Mouse (Mus musculus): ENCODE measurements around the gene Insc. TPM values are rescaled to one million over a fixed set of nuclear protein-coding genes. Genes with fewer than 3 reads are reported as not detected.

Insc gene
- total and polyA plus RNA-seq, 3 experiments: not detected

DNA sequence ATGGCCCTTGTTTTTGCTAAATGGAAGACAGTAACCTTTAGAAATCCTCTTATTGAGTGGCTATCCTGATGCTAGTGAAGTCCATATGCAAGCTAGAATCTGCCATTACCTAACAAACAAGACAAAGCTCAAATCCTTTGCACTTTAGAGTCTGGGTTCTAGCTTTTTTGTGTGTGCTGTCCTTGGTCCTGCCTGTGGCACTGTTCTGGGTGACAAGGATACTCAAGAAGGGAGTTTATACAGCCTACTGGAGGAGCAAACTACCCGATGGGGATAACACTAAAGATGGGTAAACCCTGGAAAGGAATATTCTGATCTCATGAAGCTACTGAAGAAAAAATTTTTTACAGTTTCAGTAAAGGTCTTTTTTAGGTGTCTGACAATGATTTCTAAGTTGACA, 36.1 kb upstream of the Insc start:
- Histone ChIP-seq H3K36me3 (ENCODE audit: control insufficient read depth in 1 of 2, insufficient read depth in 2 of 2, low read length in 2 of 2) (no peaks in the 10 kb centered on the region), H3K4me3 (ENCODE audit: control insufficient read depth in 1 of 2, insufficient read depth in 1 of 2, low read depth in 2 of 2, low read length in 2 of 2) (no peak overlapping the region), H3K27me3 (ENCODE audit: control insufficient read depth in 1 of 2, insufficient read depth in 2 of 2, low read length in 2 of 2) (no peaks in the 10 kb centered on the region), H3K4me1 (ENCODE audit: control insufficient read depth in 1 of 2, insufficient read depth in 2 of 2, low read length in 2 of 2) (no peaks in the 10 kb centered on the region), H3K27ac (ENCODE audit: control insufficient read depth, low read depth, low read length) (no peak overlapping the region), H3K9ac (ENCODE audit: control insufficient read depth, low read depth, low read length, poor library complexity, severe bottlenecking) (no peak overlapping the region), H3K79me2 (ENCODE audit: control insufficient read depth, insufficient read depth, low read length, poor library complexity) (no peaks in the 10 kb centered on the region), H3K9me3 (replicated peaks; ENCODE audit: insufficient read depth, low read length) (no peaks in the 10 kb centered on the region)
- DNase-seq (ENCODE audit: low read depth, low spot score): no peak
- TF ChIP-seq MEF2A (IDR thresholded peaks at IDR 0.05; ENCODE audit: extremely low read depth, insufficient replicate concordance, low read depth, low read length, poor library complexity, severe bottlenecking): no peak
- no peak for TF ChIP-seq JUND (IDR thresholded peaks at IDR 0.05; ENCODE audit: low read depth, low read length)
- no peak for TF ChIP-seq MXI1 (IDR thresholded peaks at IDR 0.05; ENCODE audit: low read depth, low read length)
- no peak for TF ChIP-seq E2F4 (IDR thresholded peaks at IDR 0.05; ENCODE audit: borderline replicate concordance, low read depth, low read length)
- TF ChIP-seq UBTF (IDR thresholded peaks at IDR 0.05; ENCODE audit: borderline replicate concordance, insufficient read depth, low read depth, low read length): no peak
- TF ChIP-seq CHD1 (IDR thresholded peaks at IDR 0.05; ENCODE audit: low read depth, low read length): no peak
- no peak for TF ChIP-seq SIN3A (IDR thresholded peaks at IDR 0.05; ENCODE audit: low read length)

GRCm38 (mm10) chr7:114710419-114710818, 33.1 kb upstream of the Insc start:
- Histone ChIP-seq H3K27ac (ENCODE audit: control insufficient read depth, low read depth, low read length) (no peak overlapping the region), H3K4me3 (ENCODE audit: control insufficient read depth in 1 of 2, insufficient read depth in 1 of 2, low read depth in 2 of 2, low read length in 2 of 2) (no peak overlapping the region), H3K79me2 (ENCODE audit: control insufficient read depth, insufficient read depth, low read length, poor library complexity) (no peaks in the 10 kb centered on the region), H3K9me3 (replicated peaks; ENCODE audit: insufficient read depth, low read length) (no peaks in the 10 kb centered on the region), H3K27me3 (ENCODE audit: control insufficient read depth in 1 of 2, insufficient read depth in 2 of 2, low read length in 2 of 2) (no peaks in the 10 kb centered on the region), H3K4me1 (ENCODE audit: control insufficient read depth in 1 of 2, insufficient read depth in 2 of 2, low read length in 2 of 2) (no peaks in the 10 kb centered on the region), H3K9ac (ENCODE audit: control insufficient read depth, low read depth, low read length, poor library complexity, severe bottlenecking) (no peak overlapping the region), H3K36me3 (ENCODE audit: control insufficient read depth in 1 of 2, insufficient read depth in 2 of 2, low read length in 2 of 2) (no peaks in the 10 kb centered on the region)
- no peak for DNase-seq (ENCODE audit: low read depth, low spot score)
- TF ChIP-seq CHD1 (IDR thresholded peaks at IDR 0.05; ENCODE audit: low read depth, low read length) (no peak), MYC (IDR thresholded peaks at IDR 0.05; ENCODE audit: low read depth, low read length) (no peak), MEF2A (IDR thresholded peaks at IDR 0.05; ENCODE audit: extremely low read depth, insufficient replicate concordance, low read depth, low read length, poor library complexity, severe bottlenecking) (no peak), ZKSCAN1 (IDR thresholded peaks at IDR 0.05; ENCODE audit: low read depth, low read length) (no peak), E2F4 (IDR thresholded peaks at IDR 0.05; ENCODE audit: borderline replicate concordance, low read depth, low read length) (no peak), NRF1 (IDR thresholded peaks at IDR 0.05; ENCODE audit: insufficient read depth, low read depth, low read length, poor library complexity, severe bottlenecking) (no peak), MAX (IDR thresholded peaks at IDR 0.05; ENCODE audit: low read length) (no peak), HCFC1 (IDR thresholded peaks at IDR 0.05; ENCODE audit: low read depth, low read length) (no peak), EP300 (IDR thresholded peaks at IDR 0.05; ENCODE audit: low read depth in 1 of 2, low read length in 2 of 2) (no peak), USF1 (IDR thresholded peaks at IDR 0.05; ENCODE audit: low read depth, low read length) (no peak), ZMIZ1 (IDR thresholded peaks at IDR 0.05; ENCODE audit: low read depth, low read length) (no peak), JUND (IDR thresholded peaks at IDR 0.05; ENCODE audit: low read depth, low read length) (no peak), SIN3A (IDR thresholded peaks at IDR 0.05; ENCODE audit: low read length) (no peak), MAZ (IDR thresholded peaks at IDR 0.05; ENCODE audit: low read depth, low read length) (no peak), UBTF (IDR thresholded peaks at IDR 0.05; ENCODE audit: borderline replicate concordance, insufficient read depth, low read depth, low read length) (no peak), SMC3 (IDR thresholded peaks at IDR 0.05; ENCODE audit: low read depth, low read length) (no peak), GABPA (IDR thresholded peaks at IDR 0.05; ENCODE audit: low read depth, low read length) (no peak), RAD21 (IDR thresholded peaks at IDR 0.05; ENCODE audit: low read depth, low read length) (no peak), ZC3H11A (IDR thresholded peaks at IDR 0.05; ENCODE audit: low read depth, low read length) (no peak), MAFK (IDR thresholded peaks at IDR 0.05; ENCODE audit: borderline replicate concordance, low read depth, low read length) (no peak)
